Mouse (Mus musculus): ENCODE results near the gene Ppp3cb. TPM values are rescaled to one million over a fixed set of nuclear protein-coding genes. Genes with fewer than 3 reads are reported as not detected.

Ppp3cb gene
- polyA plus RNA-seq, 1 experiment from 2014 or later = 65.0 TPM

DNA sequence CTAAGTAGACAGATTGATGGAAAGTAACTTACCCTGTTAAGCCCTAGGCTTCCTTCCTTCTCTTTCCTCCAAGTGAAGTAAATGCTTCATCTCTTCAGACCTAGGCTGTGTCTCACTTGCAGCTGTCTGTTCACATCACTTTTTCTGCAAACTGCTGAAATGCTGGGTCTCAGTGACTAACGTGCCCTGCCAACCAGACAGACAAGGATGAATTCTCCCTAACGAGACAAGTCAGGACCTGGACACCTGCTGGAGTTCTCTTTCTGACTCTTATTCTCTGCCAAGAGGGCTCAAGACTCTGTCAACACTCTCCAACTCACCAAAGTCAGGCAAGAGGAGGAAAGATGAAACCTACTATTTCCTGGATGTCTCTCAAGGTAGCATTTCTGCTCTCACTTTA is 49.8 kb downstream of the Ppp3cb start, which contains the start of gene Mss51:
Gene Mss51, minus strand, starts transcription at position 299 of the 400 bp plus-strand sequence.
- ATAC-seq (ENCODE audit: low FRiP score, low TSS enrichment) = no peak
- 74% methylated on average over 2 of the region's 2 CpGs for WGBS
- Histone ChIP-seq H3K4me2 (replicated peaks; ENCODE audit: low read depth, low read length) (no peak within 1 kb of the TSS), H3K27ac (ENCODE audit: low read depth, low read length) (no peak within 1 kb of the TSS), H3K36me3 (ENCODE audit: control insufficient read depth, insufficient read depth, low read length) (peaks cover 51% of the 10 kb centered on the region), H3K4me1 (ENCODE audit: control insufficient read depth, insufficient read depth, low read length) (no peaks in the 10 kb centered on the region), H3K27me3 (ENCODE audit: control insufficient read depth, insufficient read depth, low read length) (no peaks in the 10 kb centered on the region), H3K4me3 (ENCODE audit: low read length) (no peak within 1 kb of the TSS), H3K9me3 (ENCODE audit: control insufficient read depth, low read length) (no peaks in the 10 kb centered on the region), H3K9ac (ENCODE audit: low read depth, low read length) (no peak within 1 kb of the TSS)

DNA sequence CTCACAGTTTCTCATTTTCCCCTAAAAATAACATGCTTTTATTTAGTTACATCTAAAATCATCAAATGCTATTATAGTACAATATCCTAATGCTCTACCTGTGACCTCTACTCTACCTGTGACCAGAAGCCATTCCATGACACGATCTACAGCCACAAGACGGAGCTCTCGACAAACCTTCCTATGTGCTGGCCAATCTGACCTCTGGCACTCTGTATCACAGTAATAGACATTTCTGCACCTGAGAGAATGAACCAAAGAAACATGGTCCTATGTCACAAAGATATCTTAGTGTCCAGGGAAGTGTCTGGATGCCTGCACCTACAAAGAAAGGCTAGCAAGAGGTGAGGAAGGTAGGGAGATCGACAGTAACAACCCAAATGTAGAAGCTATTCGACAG is 60.3 kb downstream of the Ppp3cb start:
- no peak overlapping the region for H3K9ac ChIP-seq (ENCODE audit: low read depth, low read length)
- WGBS = 94% methylated on average over 5 of the region's 5 CpGs
- H3K27me3 ChIP-seq (ENCODE audit: control insufficient read depth, insufficient read depth, low read length) = no peaks in the 10 kb centered on the region
- no peak for ATAC-seq (ENCODE audit: low FRiP score, low TSS enrichment)
- no peaks in the 10 kb centered on the region for H3K4me1 ChIP-seq (ENCODE audit: control insufficient read depth, insufficient read depth, low read length)
- H3K27ac ChIP-seq (ENCODE audit: low read depth, low read length) = no peak overlapping the region
- no peak overlapping the region for H3K4me3 ChIP-seq (ENCODE audit: low read length)
- H3K9me3 ChIP-seq (ENCODE audit: control insufficient read depth, low read length) = no peaks in the 10 kb centered on the region
- no peak overlapping the region for H3K4me2 ChIP-seq (replicated peaks; ENCODE audit: low read depth, low read length)
- peaks cover 8% of the 10 kb centered on the region; the same call in 1 of the 2 replicates for H3K36me3 ChIP-seq (ENCODE audit: control insufficient read depth, insufficient read depth, low read length)

DNA sequence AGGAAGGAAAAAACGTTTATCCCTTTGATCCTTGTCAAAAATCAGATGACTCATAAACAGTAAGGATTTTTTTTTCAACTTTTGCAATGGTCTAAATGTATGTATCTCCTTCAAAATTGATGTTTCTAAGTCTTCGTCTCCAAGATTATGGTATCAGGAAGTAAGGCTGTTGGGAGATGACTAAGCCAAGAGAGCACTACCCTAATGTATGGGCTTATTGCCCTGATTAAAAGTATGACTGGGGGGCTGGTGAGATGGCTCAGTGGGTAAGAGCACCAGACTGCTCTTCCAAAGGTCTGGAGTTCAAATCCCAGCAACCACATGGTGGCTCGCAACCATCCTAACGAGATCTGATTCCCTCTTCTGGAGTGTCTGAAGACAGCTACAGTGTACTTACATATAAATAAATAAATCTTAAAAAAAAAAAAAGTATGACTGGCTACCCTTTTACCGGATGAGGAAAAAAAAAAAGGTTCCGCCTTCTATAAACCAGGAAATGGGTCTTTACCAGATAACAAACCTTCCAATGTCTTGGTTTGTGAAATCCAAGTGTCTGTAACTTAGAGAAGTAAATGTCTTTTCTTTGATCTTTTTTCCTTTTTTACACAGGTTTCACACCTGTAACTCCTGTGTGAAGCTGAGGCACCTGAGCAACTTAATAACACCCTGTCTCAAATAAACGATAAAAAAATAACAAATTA is 64.2 kb downstream of the Ppp3cb start:
- WGBS = 89% methylated on average over 7 of the region's 7 CpGs
- Histone ChIP-seq H3K27me3 (ENCODE audit: control insufficient read depth, insufficient read depth, low read length) (no peaks in the 10 kb centered on the region), H3K9me3 (ENCODE audit: control insufficient read depth, low read length) (no peaks in the 10 kb centered on the region), H3K4me2 (replicated peaks; ENCODE audit: low read depth, low read length) (no peak overlapping the region), H3K4me3 (ENCODE audit: low read length) (no peak overlapping the region), H3K36me3 (ENCODE audit: control insufficient read depth, insufficient read depth, low read length) (0 out of 2 replicates have a peak, but pooled peaks cover 5% of the 10 kb centered on the region), H3K4me1 (ENCODE audit: control insufficient read depth, insufficient read depth, low read length) (peaks cover 12% of the 10 kb centered on the region; the same call in 1 of the 2 replicates), H3K27ac (ENCODE audit: low read depth, low read length) (no peak overlapping the region), H3K9ac (ENCODE audit: low read depth, low read length) (no peak overlapping the region)
- no peak for ATAC-seq (ENCODE audit: low FRiP score, low TSS enrichment)

DNA sequence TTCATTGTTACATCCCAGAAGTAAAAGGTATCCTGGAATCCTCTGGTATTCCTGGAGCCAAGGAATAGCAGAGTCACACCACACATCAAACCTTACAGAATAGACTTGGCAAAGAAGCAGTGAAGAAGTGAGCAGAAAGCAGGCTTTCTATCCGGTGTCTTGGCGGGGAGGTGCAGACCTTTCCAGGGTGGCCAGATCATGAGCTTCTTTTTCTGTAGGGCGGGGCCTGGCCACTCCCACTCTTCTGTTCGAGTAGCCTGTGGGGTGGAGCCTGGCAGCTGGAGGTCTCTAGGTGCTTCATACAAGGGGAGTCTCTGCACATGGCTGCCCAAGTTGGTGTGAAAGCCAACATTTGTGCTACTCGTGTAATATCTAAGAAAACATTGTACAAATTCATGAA is 65.2 kb downstream of the Ppp3cb start:
- WGBS = 15% methylated on average over 5 of the region's 5 CpGs

DNA sequence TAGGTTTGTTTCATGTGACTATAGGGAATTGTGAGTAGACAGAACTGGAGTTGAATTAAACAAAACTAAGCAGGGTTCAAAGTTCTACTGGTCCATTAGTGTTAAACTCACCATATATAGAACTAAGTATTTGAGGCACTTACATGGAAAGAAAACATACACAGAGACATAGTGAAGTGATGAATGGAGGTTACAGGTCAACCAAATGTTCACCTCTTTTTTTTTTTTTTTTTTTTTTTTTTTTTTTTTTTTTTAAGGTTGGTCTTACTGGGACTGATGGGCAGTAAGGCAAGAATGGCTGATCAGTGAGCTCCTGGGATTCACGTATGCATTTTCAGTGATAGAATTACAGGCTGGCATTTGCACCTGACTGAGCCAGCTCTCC is 66.2 kb downstream of the Ppp3cb start:
- Histone ChIP-seq H3K27ac (ENCODE audit: low read depth, low read length) (no peak overlapping the region), H3K27me3 (ENCODE audit: control insufficient read depth, insufficient read depth, low read length) (no peaks in the 10 kb centered on the region), H3K4me2 (replicated peaks; ENCODE audit: low read depth, low read length) (peak overlapping the region; percentile 72), H3K9me3 (ENCODE audit: control insufficient read depth, low read length) (no peaks in the 10 kb centered on the region), H3K4me1 (ENCODE audit: control insufficient read depth, insufficient read depth, low read length) (peaks cover 12% of the 10 kb centered on the region; the same call in 1 of the 2 replicates), H3K36me3 (ENCODE audit: control insufficient read depth, insufficient read depth, low read length) (0 out of 2 replicates have a peak, but pooled peaks cover 3% of the 10 kb centered on the region), H3K4me3 (ENCODE audit: low read length) (peak overlapping the region; percentile 79), H3K9ac (ENCODE audit: low read depth, low read length) (no peak overlapping the region)
- peak; percentile 25 for ATAC-seq (ENCODE audit: low FRiP score, low TSS enrichment)
- WGBS = 57% methylated on average over 1 of the region's 1 CpGs

More for the DNA sequence above, 65.2 kb downstream of the Ppp3cb start:
- H3K27ac ChIP-seq (ENCODE audit: low read depth, low read length) = no peak overlapping the region
- H3K36me3 ChIP-seq (ENCODE audit: control insufficient read depth, insufficient read depth, low read length) = 0 out of 2 replicates have a peak, but pooled peaks cover 5% of the 10 kb centered on the region
- H3K4me2 ChIP-seq (replicated peaks; ENCODE audit: low read depth, low read length) = no peak overlapping the region
- 0 out of 2 replicates have a peak, but pooled peaks have one; percentile 33 for ATAC-seq (ENCODE audit: low FRiP score, low TSS enrichment)
- H3K27me3 ChIP-seq (ENCODE audit: control insufficient read depth, insufficient read depth, low read length) = no peaks in the 10 kb centered on the region
- no peak overlapping the region for H3K4me3 ChIP-seq (ENCODE audit: low read length)
- H3K9ac ChIP-seq (ENCODE audit: low read depth, low read length) = no peak overlapping the region
- no peaks in the 10 kb centered on the region for H3K9me3 ChIP-seq (ENCODE audit: control insufficient read depth, low read length)
- peaks cover 12% of the 10 kb centered on the region; the same call in 1 of the 2 replicates for H3K4me1 ChIP-seq (ENCODE audit: control insufficient read depth, insufficient read depth, low read length)

DNA sequence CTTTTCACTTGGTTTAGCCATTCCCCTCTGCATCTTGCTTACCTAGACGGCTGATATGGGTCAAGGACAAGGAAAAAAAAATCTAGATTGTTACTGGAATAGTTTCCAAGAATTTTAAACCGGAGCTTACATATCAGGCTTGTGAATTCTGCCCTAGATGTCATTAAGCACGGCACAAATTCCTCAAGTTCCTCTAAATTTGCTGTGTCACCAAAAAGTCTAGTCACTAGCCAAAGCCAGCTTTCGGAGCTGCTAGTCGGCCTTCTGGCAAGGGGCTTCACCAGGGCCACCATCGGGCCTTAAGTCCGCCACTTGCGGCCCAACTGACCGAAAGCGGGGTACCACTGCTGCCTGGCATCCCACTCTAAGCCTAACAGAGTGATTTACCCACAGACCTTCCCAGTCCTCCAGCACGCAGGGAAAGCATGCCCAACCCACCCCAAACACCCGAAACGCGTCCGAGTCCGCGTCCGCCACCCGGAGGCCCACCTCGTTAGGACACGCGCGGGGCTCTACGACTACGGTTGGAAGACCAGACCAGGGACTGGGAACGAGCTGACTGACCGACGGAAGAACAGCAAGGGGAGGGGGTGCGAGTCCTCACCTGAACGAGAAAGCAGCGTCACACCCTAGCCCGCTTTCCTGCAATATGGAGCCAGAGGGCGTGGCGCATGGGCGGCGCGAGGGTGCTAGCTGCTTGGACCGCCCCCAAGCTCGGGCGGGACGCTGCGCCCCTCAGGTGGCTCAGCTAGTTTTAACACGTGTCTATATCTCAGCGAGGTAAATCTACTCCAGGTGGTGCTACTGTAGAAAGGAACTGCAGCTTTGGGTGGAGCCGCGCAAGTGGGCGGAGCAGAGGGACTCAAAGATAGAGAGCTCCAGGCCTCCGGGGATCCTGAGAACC is 66.8 kb downstream of the Ppp3cb start, which contains the start of gene Anxa7:
Gene Anxa7, minus strand, starts transcription at position 843 of the 904 bp plus-strand sequence.
- 1% methylated on average over 48 of the region's 48 CpGs for WGBS
- 0 out of 2 replicates have a peak, but pooled peaks cover 3% of the 10 kb centered on the region for H3K36me3 ChIP-seq (ENCODE audit: control insufficient read depth, insufficient read depth, low read length)
- peak; percentile 90 for ATAC-seq (ENCODE audit: low FRiP score, low TSS enrichment)
- peak within 1 kb of the TSS; percentile 72 for H3K4me2 ChIP-seq (replicated peaks; ENCODE audit: low read depth, low read length)
- no peaks in the 10 kb centered on the region for H3K9me3 ChIP-seq (ENCODE audit: control insufficient read depth, low read length)
- H3K4me1 ChIP-seq (ENCODE audit: control insufficient read depth, insufficient read depth, low read length) = peaks cover 12% of the 10 kb centered on the region; the same call in 1 of the 2 replicates
- no peaks in the 10 kb centered on the region for H3K27me3 ChIP-seq (ENCODE audit: control insufficient read depth, insufficient read depth, low read length)
- no peak within 1 kb of the TSS for H3K27ac ChIP-seq (ENCODE audit: low read depth, low read length)
- H3K4me3 ChIP-seq (ENCODE audit: low read length) = peak within 1 kb of the TSS; percentile 79
- H3K9ac ChIP-seq (ENCODE audit: low read depth, low read length) = peak within 1 kb of the TSS; percentile 75

DNA sequence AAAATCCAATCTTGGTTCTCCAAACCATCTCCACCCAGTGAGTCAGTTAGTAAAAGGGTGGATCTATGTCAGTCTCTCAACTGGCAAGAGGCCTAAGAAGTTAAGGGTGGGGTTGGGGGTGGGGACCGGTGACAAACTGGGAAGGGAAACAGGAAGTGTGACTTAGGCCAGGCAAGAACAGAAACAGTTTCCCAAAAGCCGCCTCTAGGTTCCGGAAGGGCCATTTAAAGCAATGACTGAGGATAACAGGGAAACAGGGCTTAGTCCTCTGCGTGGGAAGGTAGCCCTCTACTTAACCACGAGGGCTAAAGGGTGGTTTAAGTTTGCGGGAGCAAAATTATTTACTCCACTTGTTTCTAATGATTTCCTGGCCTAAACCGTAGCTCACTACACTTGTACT is 67.6 kb downstream of the Ppp3cb start:
- Histone ChIP-seq H3K4me1 (ENCODE audit: control insufficient read depth, insufficient read depth, low read length) (peaks cover 12% of the 10 kb centered on the region; the same call in 1 of the 2 replicates), H3K9ac (ENCODE audit: low read depth, low read length) (0 out of 2 replicates have a peak overlapping the region, but pooled peaks have one; percentile 75), H3K27ac (ENCODE audit: low read depth, low read length) (no peak overlapping the region), H3K27me3 (ENCODE audit: control insufficient read depth, insufficient read depth, low read length) (no peaks in the 10 kb centered on the region), H3K4me3 (ENCODE audit: low read length) (peak overlapping the region; percentile 79), H3K36me3 (ENCODE audit: control insufficient read depth, insufficient read depth, low read length) (0 out of 2 replicates have a peak, but pooled peaks cover 3% of the 10 kb centered on the region), H3K4me2 (replicated peaks; ENCODE audit: low read depth, low read length) (peak overlapping the region; percentile 72), H3K9me3 (ENCODE audit: control insufficient read depth, low read length) (no peaks in the 10 kb centered on the region)
- no peak for ATAC-seq (ENCODE audit: low FRiP score, low TSS enrichment)
- WGBS = 15% methylated on average over 7 of the region's 7 CpGs

DNA sequence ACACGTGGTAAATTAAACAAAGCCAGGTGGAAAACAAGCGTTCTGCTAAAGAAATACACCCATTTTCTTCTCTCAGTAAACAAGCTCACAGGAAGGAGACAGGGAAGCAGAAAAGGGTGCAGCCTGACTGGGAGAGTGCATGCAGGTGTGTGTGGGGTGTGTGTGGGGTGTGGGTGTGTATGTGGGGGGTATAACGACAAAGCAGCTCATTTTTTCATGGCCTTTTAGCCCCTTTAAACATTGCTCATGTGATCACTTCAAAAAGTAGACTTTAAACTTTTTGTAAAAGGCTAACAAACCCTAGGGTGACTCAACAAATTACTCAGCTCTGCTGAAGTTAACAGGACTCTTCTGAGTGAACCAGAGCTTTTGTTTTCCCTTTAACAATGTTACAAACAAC is 68.0 kb downstream of the Ppp3cb start:
- peak overlapping the region; percentile 72 for H3K4me2 ChIP-seq (replicated peaks; ENCODE audit: low read depth, low read length)
- H3K4me3 ChIP-seq (ENCODE audit: low read length) = peak overlapping the region; percentile 79; the same call in 1 of the 2 replicates
- H3K4me1 ChIP-seq (ENCODE audit: control insufficient read depth, insufficient read depth, low read length) = peaks cover 12% of the 10 kb centered on the region; the same call in 1 of the 2 replicates
- WGBS = 43% methylated on average over 3 of the region's 3 CpGs
- H3K27me3 ChIP-seq (ENCODE audit: control insufficient read depth, insufficient read depth, low read length) = no peaks in the 10 kb centered on the region
- no peak for ATAC-seq (ENCODE audit: low FRiP score, low TSS enrichment)
- no peak overlapping the region for H3K27ac ChIP-seq (ENCODE audit: low read depth, low read length)
- 0 out of 2 replicates have a peak, but pooled peaks cover 3% of the 10 kb centered on the region for H3K36me3 ChIP-seq (ENCODE audit: control insufficient read depth, insufficient read depth, low read length)
- no peaks in the 10 kb centered on the region for H3K9me3 ChIP-seq (ENCODE audit: control insufficient read depth, low read length)
- no peak overlapping the region for H3K9ac ChIP-seq (ENCODE audit: low read depth, low read length)

Data from kidney, embryonic 14.5 days (tissue).